Mouse (Mus musculus): ENCODE measurements around the gene Olfr913. TPM values are rescaled to one million over a fixed set of nuclear protein-coding genes. Genes with fewer than 3 reads are reported as not detected.

The Olfr913 gene
- not detected in 2 replicates for polyA plus RNA-seq (2012; rRNA removed)

- DNase-seq (ENCODE audit: low spot score), result no peak
These were observed at the start of gene Olfr913 for GRCm38 (mm10) chr9:38592459-38592858. Gene Olfr913, plus strand, starts transcription at chr9:38592759.

- no peak for DNase-seq (ENCODE audit: low spot score)
These were observed 12.7 kb upstream of the Olfr913 start, which contains the start of gene Olfr912 for GRCm38 (mm10) chr9:38579878-38580277. Gene Olfr912, plus strand, starts transcription at chr9:38580178.

GRCm38 (mm10) chr9:38591056-38591455, 1.5 kb upstream of the Olfr913 start:
- no peak for DNase-seq (ENCODE audit: low spot score)

- no peak for DNase-seq (ENCODE audit: low spot score)
These were observed 12.2 kb downstream of the Olfr913 start, which contains the start of gene Olfr914 for GRCm38 (mm10) chr9:38604802-38605201. Gene Olfr914, plus strand, starts transcription at chr9:38605102.

- no peak for DNase-seq (ENCODE audit: low spot score)
These were observed 39.8 kb downstream of the Olfr913 start for GRCm38 (mm10) chr9:38632406-38632805.

Other genes starting within 250 kb of the Olfr913 start
- gene Olfr898, start 244.3 kb upstream of the Olfr913 start, polyA plus RNA-seq (2012; rRNA removed), result not detected in 2 replicates
- not detected in 2 replicates for gene Olfr250, start 225.9 kb upstream of the Olfr913 start, polyA plus RNA-seq (2012; rRNA removed)
- gene Olfr251, start 215.7 kb upstream of the Olfr913 start, polyA plus RNA-seq (2012; rRNA removed), result not detected in 2 replicates
- not detected in 2 replicates for gene Olfr147, start 191.1 kb upstream of the Olfr913 start, polyA plus RNA-seq (2012; rRNA removed)
- not detected in 2 replicates for gene Olfr901, start 163.3 kb upstream of the Olfr913 start, polyA plus RNA-seq (2012; rRNA removed)
- not detected in 2 replicates for gene Olfr902, start 145.1 kb upstream of the Olfr913 start, polyA plus RNA-seq (2012; rRNA removed)
- gene Olfr904, start 129.6 kb upstream of the Olfr913 start, polyA plus RNA-seq (2012; rRNA removed), result not detected in 2 replicates
- gene Olfr905, start 121.7 kb upstream of the Olfr913 start, polyA plus RNA-seq (2012; rRNA removed), result not detected in 2 replicates
- gene Olfr906, start 105.7 kb upstream of the Olfr913 start, polyA plus RNA-seq (2012; rRNA removed), result not detected in 2 replicates
- gene Olfr907, start 97.0 kb upstream of the Olfr913 start, polyA plus RNA-seq (2012; rRNA removed), result not detected in 2 replicates
- not detected in 2 replicates for gene Olfr911-ps1, start 71.2 kb upstream of the Olfr913 start, polyA plus RNA-seq (2012; rRNA removed)
- not detected in 2 replicates for gene Olfr910, start 54.9 kb upstream of the Olfr913 start, polyA plus RNA-seq (2012; rRNA removed)
- gene Olfr912, start 12.6 kb upstream of the Olfr913 start, polyA plus RNA-seq (2012; rRNA removed), result not detected in 2 replicates
- not detected in 2 replicates for gene Olfr914, start 12.3 kb downstream of the Olfr913 start, polyA plus RNA-seq (2012; rRNA removed)
- not detected in 2 replicates for gene Olfr916, start 67.1 kb downstream of the Olfr913 start, polyA plus RNA-seq (2012; rRNA removed)
- not detected in 2 replicates for gene Olfr917, start 73.1 kb downstream of the Olfr913 start, polyA plus RNA-seq (2012; rRNA removed)
- gene Olfr918, start 81.8 kb downstream of the Olfr913 start, polyA plus RNA-seq (2012; rRNA removed), result not detected in 2 replicates
- not detected in 2 replicates for gene Olfr919, start 110.9 kb downstream of the Olfr913 start, polyA plus RNA-seq (2012; rRNA removed)
- gene Vwa5a, start 125.5 kb downstream of the Olfr913 start, polyA plus RNA-seq (2012; rRNA removed), result 53.4 and 57.0 TPM in 2 replicates
- 0.87 and 0.90 TPM in 2 replicates for gene Olfr920, start 159.5 kb downstream of the Olfr913 start, polyA plus RNA-seq (2012; rRNA removed)
- 0.08 and 0.12 TPM in 2 replicates for gene Olfr921, start 180.3 kb downstream of the Olfr913 start, polyA plus RNA-seq (2012; rRNA removed)
- gene Olfr922, start 221.9 kb downstream of the Olfr913 start, polyA plus RNA-seq (2012; rRNA removed), result 0.06 TPM in 1 of 2 replicates, not detected in the other
- not detected in 2 replicates for gene Olfr923, start 233.8 kb downstream of the Olfr913 start, polyA plus RNA-seq (2012; rRNA removed)

All from urinary bladder, adult 2 months (tissue).